Comparison of ENCODE assay signal across 21 mouse cellular contexts in the genomic region with DNA sequence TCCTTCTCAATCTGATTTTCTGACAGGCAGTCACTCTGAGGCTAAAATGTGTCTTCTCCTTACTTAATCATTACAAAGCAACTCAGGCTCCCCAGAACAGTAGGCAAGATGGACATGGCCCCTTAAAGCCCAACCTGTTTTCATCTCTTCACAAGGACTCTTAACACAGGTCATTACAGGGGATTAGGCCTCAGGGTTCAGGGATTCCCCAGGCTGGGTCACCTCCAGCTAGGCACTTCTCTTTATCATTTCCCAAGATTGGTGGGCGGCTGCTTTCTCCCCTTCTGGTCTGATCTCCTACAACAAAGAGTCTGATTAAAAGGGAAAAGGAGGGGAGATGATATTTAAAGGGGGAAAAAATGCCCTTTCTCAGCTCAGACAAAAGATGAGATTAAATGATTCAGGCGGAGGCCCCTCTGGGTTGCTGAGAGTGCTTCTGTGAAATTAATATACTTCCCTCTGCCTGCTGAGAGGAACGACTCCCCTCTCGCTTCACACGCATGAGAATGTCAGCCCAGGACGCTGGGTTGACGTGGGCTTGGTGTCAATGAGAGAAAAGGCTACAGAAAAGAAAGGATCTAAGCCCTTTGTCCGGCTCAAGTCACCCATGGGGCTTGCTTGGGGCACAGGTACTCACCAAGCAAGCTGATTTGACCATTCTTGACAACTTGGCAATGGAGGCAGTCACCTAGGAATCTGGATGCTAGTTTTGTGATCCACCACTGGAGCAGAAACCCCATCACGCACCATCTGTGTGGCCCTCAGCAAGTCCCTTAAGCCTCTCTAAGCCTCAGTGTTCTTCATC.
A peak's percentile ranks its signal among the peaks of the same experiment; 100 is the strongest.
DNase-seq lines count a peak whose midpoint lies in the region; ATAC-seq lines count a peak whose summit lies in the region.
"Had no signal": no experiment of that assay in that cellular context is flagged by ENCODE, and none has a peak within 500 bp of the region (broad histone marks: within the 10 kb centered on the region; RNA-seq: fewer than 3 reads in every experiment).

No protein-coding gene starts in this region.

- H3K4me2 ChIP-seq in forebrain, embryonic 14.5 days (ENCODE audit: low read length), result 0 out of 2 replicates have a peak overlapping the region, but pooled peaks have one; percentile 3
- H3K4me2 ChIP-seq: embryonic facial prominence, embryonic 13.5 days; lung, embryonic 15.5 days had no signal

- H3K27ac ChIP-seq in forebrain, embryonic 14.5 days (ENCODE audit: low read depth, low read length), result no peak overlapping the region
- H3K27ac ChIP-seq: embryonic facial prominence, embryonic 13.5 days; kidney, postnatal 0 days; liver, embryonic 14.5 days; lung, embryonic 15.5 days had no signal

- 5% methylated on average over 9 of the region's 9 CpGs for WGBS in forebrain, embryonic 14.5 days

- peaks cover 7% of the 10 kb centered on the region; the same call in 1 of the 2 replicates for H3K4me1 ChIP-seq in forebrain, embryonic 14.5 days (ENCODE audit: control insufficient read depth, insufficient read depth, low read length)
- H3K4me1 ChIP-seq: embryonic facial prominence, embryonic 13.5 days had no signal

- intact Hi-C loops in left cerebral cortex, postnatal 4 days (cut with DNase I), result no loop called here
- intact Hi-C loops in left cerebral cortex, postnatal 36 days (cut with DNase I), result no loop called here

- ATAC-seq in forebrain, embryonic 14.5 days, result peak; percentile 40
- ATAC-seq: activated CD4-positive, CD25-positive, alpha-beta regulatory T cell, adult 4 months; hindbrain, embryonic 16.5 days; Patski had no signal

- peak; percentile 21 to 26 for DNase-seq in cerebellum, postnatal 10 days
- no peak for DNase-seq in cerebellum, postnatal 25 days
- peak; percentile 5 for DNase-seq in left cerebral cortex, postnatal 4 days
- DNase-seq in left cerebral cortex, postnatal 36 days (ENCODE audit: low spot score in 2 of 2), result no peak
- peak; percentile 27 for DNase-seq in forebrain, embryonic 14.5 days (ENCODE audit: low spot score)
- DNase-seq in retina, embryonic 14.5 days (ENCODE audit: low spot score), result peak; percentile 66
- no peak for DNase-seq in T-cell, adult 2 months (ENCODE audit: low spot score)
- DNase-seq in neural tube, embryonic 10.5 days (ENCODE audit: extremely low spot score, low spot score), result no peak
- DNase-seq: adrenal gland, postnatal 10 days; cerebellum, adult 9-11 months; gastrocnemius, postnatal 36 days; kidney, adult 11 months; right cerebral cortex, postnatal 25 days; thymus, adult 2 months had no signal

- H3K36me3 ChIP-seq in forebrain, embryonic 14.5 days (ENCODE audit: control insufficient read depth, insufficient read depth, low read length), result no peaks in the 10 kb centered on the region
- H3K36me3 ChIP-seq: embryonic facial prominence, embryonic 13.5 days; lung, embryonic 15.5 days had no signal

- H3K9ac ChIP-seq in forebrain, embryonic 14.5 days (ENCODE audit: low read length), result no peak overlapping the region
- H3K9ac ChIP-seq: embryonic facial prominence, embryonic 13.5 days; liver, embryonic 14.5 days; lung, embryonic 15.5 days had no signal

- no peaks in the 10 kb centered on the region for H3K9me3 ChIP-seq in forebrain, embryonic 14.5 days (replicated peaks; ENCODE audit: control insufficient read depth, low read length)
- H3K9me3 ChIP-seq: embryonic facial prominence, embryonic 13.5 days; lung, embryonic 15.5 days had no signal

- no peak overlapping the region for H3K4me3 ChIP-seq in forebrain, embryonic 14.5 days (ENCODE audit: low read depth, low read length)
- H3K4me3 ChIP-seq: embryonic facial prominence, embryonic 13.5 days; lung, embryonic 15.5 days had no signal

- no peaks in the 10 kb centered on the region for H3K27me3 ChIP-seq in forebrain, embryonic 14.5 days (replicated peaks; ENCODE audit: control insufficient read depth, insufficient read depth, low read length)
- H3K27me3 ChIP-seq: lung, embryonic 15.5 days; Patski had no signal

Comparison
In these comparisons a context has a peak if more than half of its experiments do, and no peak if none do; other contexts are left out.
1. DNase-seq: peak in cerebellum, postnatal 10 days (2 of 2), left cerebral cortex, postnatal 4 days (single experiment), forebrain, embryonic 14.5 days (single experiment) and retina, embryonic 14.5 days (single experiment); none in cerebellum, postnatal 25 days (0 of 2), left cerebral cortex, postnatal 36 days (0 of 2), T-cell, adult 2 months (single experiment) and neural tube, embryonic 10.5 days (single experiment).